Mouse (Mus musculus): ENCODE results near the gene Hist1h2bh.
"Not testable (repeated sequence)": the region's sequence is repeated elsewhere in the genome, so short reads cannot be mapped to it uniquely, and the experiment has no call there.

Gene Hist1h2bh

GRCm38 (mm10) chr13:23573034-23573897 is 30.1 kb upstream of the Hist1h2bh start:
- peak in 1 of 2 experiments; percentile 29 for DNase-seq

- DNase-seq, result no peak
Measured at GRCm38 (mm10) chr13:23572218-23573033, 29.2 kb upstream of the Hist1h2bh start.

GRCm38 (mm10) chr13:23571504-23572217 is 28.5 kb upstream of the Hist1h2bh start:
- not testable (repeated sequence) for DNase-seq

- peak; percentile 63 to 78 for DNase-seq
Measured at GRCm38 (mm10) chr13:23571022-23571503, 27.9 kb upstream of the Hist1h2bh start, which contains the start of the genes Hist1h2ae and Hist1h2bg. Gene Hist1h2ae, minus strand, starts transcription at chr13:23571220. Gene Hist1h2bg, plus strand, starts transcription at chr13:23571396.

- not testable (repeated sequence) for DNase-seq
Measured at GRCm38 (mm10) chr13:23570261-23571021, 27.2 kb upstream of the Hist1h2bh start.

GRCm38 (mm10) chr13:23564482-23564881 is 21.3 kb upstream of the Hist1h2bh start:
- DNase-seq, result no peak

- no peak for DNase-seq
Measured at GRCm38 (mm10) chr13:23562699-23563462, 19.7 kb upstream of the Hist1h2bh start.

GRCm38 (mm10) chr13:23561883-23562659 is 18.9 kb upstream of the Hist1h2bh start, which contains the start of gene Hist1h3e:
Gene Hist1h3e, minus strand, starts transcription at chr13:23562369.
- peak; percentile 81 to 91 for DNase-seq

- DNase-seq, result not testable (repeated sequence)
Measured at GRCm38 (mm10) chr13:23561531-23561882, 18.3 kb upstream of the Hist1h2bh start.

- DNase-seq, result not testable (repeated sequence)
Measured at GRCm38 (mm10) chr13:23560699-23561098, 17.5 kb upstream of the Hist1h2bh start.

GRCm38 (mm10) chr13:23556906-23557305 is 13.7 kb upstream of the Hist1h2bh start:
- DNase-seq, result no peak

GRCm38 (mm10) chr13:23555839-23556416 is 12.7 kb upstream of the Hist1h2bh start:
- DNase-seq, result peak in 1 of 2 experiments; percentile 72

GRCm38 (mm10) chr13:23554925-23555838 is 12.0 kb upstream of the Hist1h2bh start:
- peak; percentile 81 to 89 for DNase-seq

GRCm38 (mm10) chr13:23554393-23554792 is 11.2 kb upstream of the Hist1h2bh start:
- DNase-seq, result no peak

GRCm38 (mm10) chr13:23552962-23553361 is 9.8 kb upstream of the Hist1h2bh start, which contains the start of gene Hist1h1d:
Gene Hist1h1d, plus strand, starts transcription at chr13:23553262.
- no peak for DNase-seq

GRCm38 (mm10) chr13:23551931-23552914 is 9.0 kb upstream of the Hist1h2bh start:
- no peak for DNase-seq
